Mouse (Mus musculus) embryo, embryonic 10 days (tissue): ENCODE measurements around the gene Fastkd2.

Source experiments
- DNase-seq: peaks from one replicate; pipeline ENCODE4 v3.0.0-alpha.2; 2015; ENCODE audit warnings: low spot score

Fastkd2 gene

DNA sequence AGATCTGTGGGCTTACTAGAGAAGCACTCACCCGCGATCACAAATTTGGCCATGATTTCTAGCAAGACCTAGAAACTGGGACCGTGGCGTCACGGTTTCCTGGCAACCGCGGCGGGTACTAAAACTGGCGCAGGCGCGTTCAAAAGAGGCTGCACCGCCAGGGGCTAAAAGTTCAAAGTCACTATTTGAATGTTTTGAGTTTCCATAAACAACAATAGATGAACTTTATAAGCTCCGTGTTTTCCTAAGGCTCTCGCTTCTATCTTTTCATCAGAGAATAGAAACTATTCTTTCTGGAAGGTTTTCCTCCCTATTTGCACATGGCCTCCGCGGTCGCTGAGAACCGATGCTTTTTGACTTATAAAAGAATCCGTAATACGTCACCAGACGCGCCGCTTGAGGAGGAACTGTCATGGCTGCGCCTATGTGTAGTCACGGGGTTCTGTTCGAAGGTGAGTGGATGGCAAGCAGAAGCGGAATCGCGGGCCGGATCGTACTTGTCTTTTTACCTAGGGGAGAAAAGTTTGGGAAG is at the start of gene Fastkd2, which contains the start of gene Mdh1b:
Gene Fastkd2 (plus strand): TSS at position 375 of the 532 bp plus-strand sequence.
Gene Mdh1b (minus strand): TSS at position 79 of the 532 bp plus-strand sequence.
- DNase-seq = peak; percentile 96

GRCm38 (mm10) chr1:63686827-63687226 is 43.6 kb upstream of the Fastkd2 start, which contains the start of gene Dytn:
Gene Dytn (minus strand): TSS chr1:63686927.
- no peak for DNase-seq

GRCm38 (mm10) chr1:63696861-63697260 is 33.6 kb upstream of the Fastkd2 start:
- DNase-seq = no peak

GRCm38 (mm10) chr1:63705733-63706132 is 24.7 kb upstream of the Fastkd2 start:
- no peak for DNase-seq

DNA sequence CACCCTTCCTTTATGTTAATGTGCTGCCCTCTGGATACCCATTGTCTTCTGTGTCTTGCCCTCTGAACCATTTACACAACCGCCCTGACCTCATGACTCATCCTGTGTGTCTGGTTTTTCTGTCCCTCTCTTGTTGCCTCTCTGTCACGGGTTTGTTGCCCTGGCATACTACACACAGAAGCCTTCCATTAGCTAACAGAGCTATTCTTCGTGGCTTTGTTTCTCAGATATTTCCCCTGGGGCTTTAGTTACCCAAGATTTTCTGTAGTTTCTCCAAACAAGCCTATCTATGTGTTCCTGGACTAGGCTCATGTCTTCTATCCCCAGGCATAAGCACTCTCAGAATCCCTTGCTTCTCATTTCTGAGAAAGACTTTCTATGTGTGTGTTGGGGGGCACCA is 21.5 kb upstream of the Fastkd2 start:
- no peak for DNase-seq

DNA sequence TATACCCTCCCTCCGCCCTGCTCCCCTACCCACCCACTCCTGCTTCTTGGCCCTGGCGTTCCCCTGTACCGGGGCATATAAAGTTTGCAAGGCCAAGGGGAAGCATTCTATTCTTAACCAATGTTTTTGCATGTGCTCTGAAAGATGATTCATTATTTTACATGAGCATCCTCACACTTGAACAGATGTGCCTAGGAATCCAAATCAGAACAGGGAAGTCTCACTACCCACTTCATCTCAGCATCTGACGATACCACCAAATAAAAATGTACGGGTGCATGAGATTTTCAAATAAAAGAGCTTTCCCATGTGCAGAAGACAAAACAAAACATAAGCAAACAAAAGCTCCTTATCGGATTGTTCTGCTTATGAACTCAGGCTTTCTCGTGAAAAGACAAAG is 10.3 kb upstream of the Fastkd2 start:
- no peak for DNase-seq

- DNase-seq = no peak
Observed at GRCm38 (mm10) chr1:63729796-63730195, 618 bp upstream of the Fastkd2 start.

- DNase-seq = no peak
Observed at GRCm38 (mm10) chr1:63756005-63756404, 25.6 kb downstream of the Fastkd2 start.

DNA sequence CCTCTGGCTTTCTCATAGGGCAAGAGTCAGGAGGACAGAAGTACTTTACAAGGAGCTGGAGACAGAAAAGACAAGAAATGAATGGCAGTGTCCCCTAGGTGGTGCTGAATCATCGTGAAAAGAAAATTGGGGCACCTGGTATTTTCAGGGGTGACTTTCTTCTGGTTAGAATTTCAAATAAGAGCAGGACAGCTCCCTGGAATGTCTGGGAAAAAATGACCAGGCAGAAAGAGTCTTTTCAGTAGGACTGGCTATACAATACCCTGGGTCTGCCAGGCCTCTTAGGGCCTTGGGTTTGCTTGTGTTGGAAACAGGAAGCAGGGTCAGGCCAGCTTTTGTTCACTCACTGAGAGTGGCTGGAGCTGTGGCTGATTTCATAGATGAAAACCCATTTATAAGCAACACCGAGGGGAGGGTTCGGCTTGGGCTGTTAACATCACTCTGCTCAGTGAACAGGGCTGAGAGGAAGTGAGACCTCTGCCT is 32.8 kb downstream of the Fastkd2 start:
- DNase-seq = peak; percentile 70

DNA sequence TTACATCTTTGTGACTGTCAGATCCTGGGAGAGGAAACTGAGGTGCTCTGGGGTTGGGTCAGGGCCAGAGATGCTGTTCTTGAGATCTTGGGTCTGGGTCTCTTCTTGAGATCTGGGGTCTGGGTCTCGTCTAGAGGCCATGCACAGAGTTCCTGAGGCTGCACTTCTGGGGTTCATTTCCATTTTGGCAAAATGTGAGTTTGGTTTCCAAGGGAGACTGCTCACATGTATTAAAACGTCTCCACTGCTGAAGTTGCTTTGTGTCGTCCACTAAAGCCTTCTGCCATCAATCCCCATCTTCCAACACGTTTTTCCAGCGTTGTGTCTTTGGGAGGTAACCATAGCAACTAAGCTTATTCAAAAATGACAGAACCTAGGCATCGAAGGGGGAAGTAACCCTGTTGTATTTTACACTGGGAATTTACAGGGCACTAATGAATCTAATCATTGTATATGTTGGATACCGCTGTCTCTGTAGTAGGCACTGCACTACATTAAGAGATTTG is 33.5 kb downstream of the Fastkd2 start:
- DNase-seq = peak; percentile 49

GRCm38 (mm10) chr1:63764395-63764794 is 34.0 kb downstream of the Fastkd2 start:
- DNase-seq = no peak

GRCm38 (mm10) chr1:63768112-63768511 is 37.7 kb downstream of the Fastkd2 start:
- DNase-seq = peak; percentile 56

DNA sequence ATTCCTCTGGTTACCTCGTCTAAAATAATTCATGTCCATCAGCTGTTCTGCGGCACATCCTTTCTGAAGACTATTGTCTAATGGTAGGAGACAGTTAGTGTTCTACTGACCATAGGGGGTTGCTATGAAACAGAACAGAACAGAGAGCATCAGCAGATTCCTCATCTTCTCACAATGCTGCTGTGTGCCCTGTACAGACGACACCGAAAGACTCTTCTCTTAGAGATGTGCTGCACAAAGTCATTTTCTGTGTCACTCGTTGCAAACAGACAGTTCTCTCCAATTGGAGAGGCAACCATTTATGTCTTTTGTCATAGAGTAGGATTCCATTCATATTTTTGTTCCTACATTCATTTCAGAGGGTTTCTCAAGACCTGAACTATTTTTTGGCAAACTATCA is 38.8 kb downstream of the Fastkd2 start, which contains the start of gene 4933402D24Rik:
Gene 4933402D24Rik (minus strand): TSS at position 101 of the 400 bp plus-strand sequence.
- no peak for DNase-seq

DNA sequence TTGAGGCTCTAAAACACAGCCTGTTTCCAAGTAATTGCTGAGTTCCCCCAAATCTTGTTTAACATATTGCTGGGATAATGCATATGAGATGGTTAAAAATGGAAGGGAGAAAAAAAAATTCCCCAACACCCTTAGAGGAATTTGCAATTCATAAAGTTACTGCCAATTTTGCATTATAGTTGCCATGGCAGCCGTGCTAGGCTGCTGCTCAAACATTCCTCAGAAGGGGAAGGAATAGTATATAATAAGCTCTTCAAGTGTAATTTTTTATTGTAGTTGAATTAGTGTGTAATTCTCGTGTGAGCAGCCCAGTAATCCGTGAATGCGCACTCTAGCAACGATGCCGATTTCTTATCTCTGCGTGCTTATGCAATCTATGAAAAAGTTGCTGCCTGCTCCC is 39.9 kb downstream of the Fastkd2 start:
- no peak for DNase-seq

DNA sequence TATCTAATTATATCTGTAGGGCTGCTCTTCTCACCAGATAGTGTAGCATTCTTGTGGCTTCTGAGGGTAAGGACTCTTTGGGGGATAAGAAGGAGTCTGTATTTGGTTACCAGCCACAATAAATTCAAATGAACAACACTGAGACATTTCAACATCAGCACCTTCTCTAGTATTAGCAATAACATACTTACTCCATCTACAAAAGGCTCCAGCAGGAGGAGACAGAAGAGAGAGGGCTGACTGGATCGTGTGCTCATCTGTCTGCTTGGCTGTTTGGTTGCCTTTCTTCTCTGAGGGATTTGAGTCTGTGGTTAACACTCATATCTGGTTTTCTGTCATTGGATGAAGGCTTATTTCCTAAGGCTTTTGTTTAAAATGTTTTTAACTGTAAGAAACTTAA is 46.0 kb downstream of the Fastkd2 start:
- DNase-seq = no peak

DNA sequence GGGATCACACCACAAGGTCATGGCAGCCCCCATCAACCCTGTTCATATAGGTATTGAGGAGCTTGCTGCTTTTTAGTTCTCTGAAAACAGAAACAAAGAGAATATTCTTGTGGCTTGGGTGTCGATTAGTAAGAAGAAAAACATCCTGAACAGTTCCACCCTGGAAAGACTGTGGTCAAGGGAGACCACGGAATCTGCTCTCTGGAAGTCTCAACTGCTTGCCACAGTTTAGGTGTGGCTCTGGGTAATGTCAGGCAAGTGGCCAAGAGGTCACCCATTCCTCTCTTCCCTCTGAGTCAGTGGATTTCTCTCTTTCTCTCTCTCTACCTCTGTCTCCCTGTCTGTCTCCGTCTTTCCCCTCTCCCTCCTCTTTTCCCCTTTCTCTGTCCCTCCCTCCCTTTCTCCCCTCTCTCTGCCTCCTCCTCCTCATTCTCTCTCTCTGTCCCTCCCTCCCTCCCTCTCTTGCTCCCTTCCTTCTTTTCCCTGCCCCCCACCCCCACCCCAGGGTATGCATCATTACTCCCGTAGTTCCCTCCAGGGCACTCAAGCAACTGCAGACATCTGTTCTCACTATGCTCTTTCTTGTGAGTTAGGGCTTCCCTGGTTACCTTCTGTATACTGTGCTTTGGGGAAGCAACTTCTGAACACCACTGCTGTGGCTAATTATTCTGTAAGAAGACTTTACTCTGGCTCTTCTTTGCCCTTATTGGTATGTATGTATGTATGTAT is 46.7 kb downstream of the Fastkd2 start:
- DNase-seq = no peak

GRCm38 (mm10) chr1:63794326-63794725 is 63.9 kb downstream of the Fastkd2 start:
- DNase-seq = no peak
